Comparison of ENCODE assay signal across 8 mouse cellular contexts in the genomic region with DNA sequence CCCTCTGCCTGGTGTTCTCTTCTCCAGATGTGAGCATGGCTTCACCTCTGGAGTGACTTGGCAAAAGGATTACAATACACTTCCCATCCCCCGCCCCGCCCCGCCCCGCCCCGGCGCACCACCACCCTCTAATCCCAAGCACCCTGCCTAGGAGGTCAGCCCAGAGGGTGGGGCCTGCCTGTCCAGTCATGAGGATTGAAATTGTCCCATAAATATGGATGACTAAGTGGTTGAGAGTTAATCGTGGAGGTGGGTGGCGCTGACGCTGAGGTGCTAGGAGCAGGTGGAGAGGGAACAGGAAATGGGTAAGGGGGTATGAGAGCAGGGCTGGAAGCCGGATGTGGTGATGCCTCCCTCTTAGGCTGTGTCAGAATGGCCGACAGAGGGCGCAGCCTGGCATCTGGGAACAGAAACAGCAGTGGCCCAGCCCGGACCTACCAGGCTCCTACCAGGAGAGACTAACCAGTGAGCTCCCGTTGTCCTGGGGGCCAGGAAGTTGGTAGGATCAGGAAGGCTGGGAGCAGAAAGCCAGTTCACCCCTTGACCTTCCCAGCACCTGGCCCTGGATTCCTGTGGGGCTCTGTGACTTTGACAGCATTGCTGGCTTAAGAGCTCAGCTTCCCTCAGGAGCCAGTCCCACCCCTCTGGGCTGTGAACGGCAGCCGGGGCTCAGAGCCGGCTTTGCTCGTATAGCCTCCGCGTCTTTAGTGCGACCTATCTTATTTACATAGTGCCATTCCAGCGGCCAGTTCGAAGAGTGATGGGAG. TPM values are rescaled to one million over a fixed set of nuclear protein-coding genes. Genes with fewer than 3 reads are reported as not detected.
DNase-seq lines count a peak whose midpoint lies in the region; ATAC-seq and TF ChIP-seq lines count a peak whose summit lies in the region.

No protein-coding gene starts in this region.

- peak overlapping the region; percentile 75 for H3K4me2 ChIP-seq in embryonic facial prominence, embryonic 15.5 days (replicated peaks)
- H3K4me2 ChIP-seq in heart, embryonic 14.5 days (ENCODE audit: low read length): peak overlapping the region; percentile 78
- H3K4me2 ChIP-seq in kidney, postnatal 0 days (ENCODE audit: low read length): peak overlapping the region; percentile 76
- H3K4me2 ChIP-seq in lung, postnatal 0 days (replicated peaks; ENCODE audit: low read depth, low read length): peak overlapping the region; percentile 61

- H3K27me3 ChIP-seq in ES-Bruce4 (ENCODE audit: control insufficient read depth, insufficient read depth, low read length, poor library complexity, severe bottlenecking): no peaks in the 10 kb centered on the region
- H3K27me3 ChIP-seq in embryonic facial prominence, embryonic 15.5 days: no peaks in the 10 kb centered on the region
- no peaks in the 10 kb centered on the region for H3K27me3 ChIP-seq in heart, embryonic 14.5 days (ENCODE audit: control insufficient read depth, insufficient read depth, low read length)
- H3K27me3 ChIP-seq in kidney, postnatal 0 days (ENCODE audit: insufficient read depth, low read length): no peaks in the 10 kb centered on the region
- H3K27me3 ChIP-seq in lung, postnatal 0 days (replicated peaks; ENCODE audit: insufficient read depth, low read length): no peaks in the 10 kb centered on the region

- H3K36me3 ChIP-seq in ES-Bruce4 (ENCODE audit: control insufficient read depth, insufficient read depth, low read length, poor library complexity, severe bottlenecking): no peaks in the 10 kb centered on the region
- H3K36me3 ChIP-seq in embryonic facial prominence, embryonic 15.5 days: no peaks in the 10 kb centered on the region
- H3K36me3 ChIP-seq in heart, embryonic 14.5 days (ENCODE audit: control insufficient read depth, insufficient read depth, low read length): no peaks in the 10 kb centered on the region
- no peaks in the 10 kb centered on the region for H3K36me3 ChIP-seq in kidney, postnatal 0 days (ENCODE audit: insufficient read depth, low read length)
- no peaks in the 10 kb centered on the region for H3K36me3 ChIP-seq in lung, postnatal 0 days (ENCODE audit: insufficient read depth, low read length)

- TF ChIP-seq CTCF in ES-Bruce4 (IDR thresholded peaks at IDR 0.05; ENCODE audit: low read depth, low read length): peak; percentile 84
- peak; percentile 71 for TF ChIP-seq CTCF in bone marrow macrophage, adult 2 months (IDR thresholded peaks at IDR 0.05; ENCODE audit: low read depth, low read length)
- peak; percentile 77 for TF ChIP-seq CTCF in kidney, postnatal 0 days (IDR thresholded peaks at IDR 0.05; ENCODE audit: low read depth)
- TF ChIP-seq CTCF in lung, postnatal 0 days (IDR thresholded peaks at IDR 0.05): peak; percentile 82

- peak overlapping the region; percentile 13 for H3K9ac ChIP-seq in ES-Bruce4 (ENCODE audit: low read depth, poor library complexity, severe bottlenecking)
- peak overlapping the region; percentile 55 for H3K9ac ChIP-seq in embryonic facial prominence, embryonic 15.5 days
- peak overlapping the region; percentile 73 for H3K9ac ChIP-seq in heart, embryonic 14.5 days (ENCODE audit: low read length)
- peak overlapping the region; percentile 61 for H3K9ac ChIP-seq in kidney, postnatal 0 days (ENCODE audit: low read depth, low read length)
- peak overlapping the region; percentile 46 for H3K9ac ChIP-seq in lung, postnatal 0 days (replicated peaks; ENCODE audit: low read depth)

- 5% methylated on average over 23 of the region's 23 CpGs for WGBS in embryonic facial prominence, embryonic 15.5 days
- 4% methylated on average over 23 of the region's 23 CpGs for WGBS in heart, embryonic 14.5 days
- WGBS in kidney, postnatal 0 days: 7% methylated on average over 23 of the region's 23 CpGs
- WGBS in lung, postnatal 0 days: 5% methylated on average over 23 of the region's 23 CpGs

- H3K9me3 ChIP-seq in ES-Bruce4 (replicated peaks; ENCODE audit: control insufficient read depth, insufficient read depth, low read length, poor library complexity, severe bottlenecking): no peaks in the 10 kb centered on the region
- H3K9me3 ChIP-seq in embryonic facial prominence, embryonic 15.5 days (replicated peaks): no peaks in the 10 kb centered on the region
- no peaks in the 10 kb centered on the region for H3K9me3 ChIP-seq in heart, embryonic 14.5 days (ENCODE audit: control insufficient read depth, low read length)
- H3K9me3 ChIP-seq in kidney, postnatal 0 days (replicated peaks; ENCODE audit: low read length): no peaks in the 10 kb centered on the region
- no peaks in the 10 kb centered on the region for H3K9me3 ChIP-seq in lung, postnatal 0 days (ENCODE audit: low read length)

- no peak for TF ChIP-seq POLR2A in ES-Bruce4 (IDR thresholded peaks at IDR 0.05; ENCODE audit: insufficient read depth, low read length)
- no peak for TF ChIP-seq POLR2A in bone marrow macrophage, adult 2 months (IDR thresholded peaks at IDR 0.05; ENCODE audit: borderline replicate concordance, low read depth, low read length)

- peaks cover 2% of the 10 kb centered on the region for H3K4me1 ChIP-seq in ES-Bruce4 (ENCODE audit: control insufficient read depth, insufficient read depth, low read length)
- H3K4me1 ChIP-seq in bone marrow macrophage, adult 2 months (ENCODE audit: control insufficient read depth, insufficient read depth, low read length): peaks cover 2% of the 10 kb centered on the region; the same call in 1 of the 2 replicates
- peaks cover 16% of the 10 kb centered on the region for H3K4me1 ChIP-seq in embryonic facial prominence, embryonic 15.5 days
- H3K4me1 ChIP-seq in heart, embryonic 14.5 days (ENCODE audit: control insufficient read depth in 2 of 2, insufficient read depth in 2 of 2, low read length in 2 of 2): peaks cover 3 to 11% of the 10 kb centered on the region in 2 experiments; a peak in 2 of 4 replicates
- H3K4me1 ChIP-seq in kidney, postnatal 0 days (replicated peaks; ENCODE audit: insufficient read depth, low read length): no peaks in the 10 kb centered on the region
- peaks cover 5% of the 10 kb centered on the region for H3K4me1 ChIP-seq in lung, postnatal 0 days (ENCODE audit: insufficient read depth, low read depth, low read length)

- 0 out of 2 replicates have a peak, but pooled peaks have one; percentile 28 for TF ChIP-seq EP300 in ES-Bruce4 (IDR thresholded peaks at IDR 0.05; ENCODE audit: insufficient read depth, low read depth, low read length)
- TF ChIP-seq EP300 in lung, postnatal 0 days (IDR thresholded peaks at IDR 0.05): no peak

- peak overlapping the region; percentile 73 for H3K4me3 ChIP-seq in ES-Bruce4 (ENCODE audit: low read depth, low read length)
- H3K4me3 ChIP-seq in bone marrow macrophage, adult 2 months (ENCODE audit: insufficient read depth, low read length): peak overlapping the region; percentile 80
- H3K4me3 ChIP-seq in embryonic facial prominence, embryonic 15.5 days (replicated peaks): peak overlapping the region; percentile 58
- peak overlapping the region; percentile 49 to 74 for H3K4me3 ChIP-seq in heart, embryonic 14.5 days (ENCODE audit: control insufficient read depth in 1 of 2, insufficient read depth in 1 of 2, low read depth in 1 of 2, low read length in 2 of 2)
- peak overlapping the region; percentile 43 for H3K4me3 ChIP-seq in kidney, postnatal 0 days (replicated peaks; ENCODE audit: low read depth, low read length)
- H3K4me3 ChIP-seq in lung, postnatal 0 days (ENCODE audit: low read depth, low read length): peak overlapping the region; percentile 42

- H3K27ac ChIP-seq in ES-Bruce4 (ENCODE audit: insufficient read depth, low read length): peak overlapping the region; percentile 62
- H3K27ac ChIP-seq in bone marrow macrophage, adult 2 months (ENCODE audit: insufficient read depth, low read depth, low read length): peak overlapping the region; percentile 39
- H3K27ac ChIP-seq in embryonic facial prominence, embryonic 15.5 days (replicated peaks): peak overlapping the region; percentile 84
- peak overlapping the region; percentile 44 to 83 for H3K27ac ChIP-seq in heart, embryonic 14.5 days (replicated peaks in 1 of 2; ENCODE audit: control insufficient read depth in 1 of 2, insufficient read depth in 1 of 2, low read depth in 2 of 2, low read length in 2 of 2)
- H3K27ac ChIP-seq in kidney, postnatal 0 days: peak overlapping the region; percentile 87
- peak overlapping the region; percentile 82 for H3K27ac ChIP-seq in lung, postnatal 0 days (ENCODE audit: low read length)

- ATAC-seq in embryonic facial prominence, embryonic 15.5 days (ENCODE audit: insufficient number of reproducible peaks, low FRiP score, low TSS enrichment, low read depth): peak; percentile 83
- ATAC-seq in heart, embryonic 14.5 days (ENCODE audit: insufficient number of reproducible peaks, insufficient read depth, low FRiP score, low read depth): peak; percentile 77
- peak; percentile 92 for ATAC-seq in kidney, postnatal 0 days (replicated peaks; ENCODE audit: low FRiP score, low read depth)
- peak; percentile 90 for ATAC-seq in lung, postnatal 0 days

- peak; percentile 85 for DNase-seq in kidney, postnatal 0 days (ENCODE audit: low spot score)
- peak; percentile 94 for DNase-seq in lung, postnatal 0 days (ENCODE audit: low spot score)
- peak; percentile 48 for DNase-seq in retina, adult 2 months (ENCODE audit: low read depth, low spot score)
- DNase-seq in thymus, postnatal 4 days: peak; percentile 92

RNA-seq across cellular contexts. Expression of a gene that starts 12.7 kb away (rescaled TPM):
- 4.3 and 4.9 TPM in 2 replicates for polyA plus RNA-seq in ES-Bruce4 (2011; ENCODE audit: insufficient read depth, insufficient read length, low read depth, missing spikeins)
- polyA plus RNA-seq in bone marrow macrophage, adult 2 months (2012; ENCODE audit: insufficient read depth, insufficient read length, missing spikeins): 2.2 and 2.3 TPM in 2 replicates
- 16.6 and 17.6 TPM in 2 replicates for polyA plus RNA-seq in embryonic facial prominence, embryonic 15.5 days (2015; fragmentation: Nextera tagmentation; extraction: Ambion mirVana)
- 10.8 TPM in 2 replicates for polyA plus RNA-seq in heart, embryonic 14.5 days (2014; fragmentation: Nextera tagmentation; extraction: Ambion mirVana)
- polyA plus RNA-seq in kidney, postnatal 0 days (2015; fragmentation: Nextera tagmentation; extraction: Ambion mirVana): 19.5 and 19.9 TPM in 2 replicates
- 9.1 and 12.4 TPM in 2 replicates for polyA plus RNA-seq in lung, postnatal 0 days (2015; fragmentation: Nextera tagmentation; extraction: Ambion mirVana)

RNA-seq across cellular contexts. Expression of a gene that starts 47.6 kb away (rescaled TPM):
- 31.8 and 34.4 TPM in 2 replicates for polyA plus RNA-seq in ES-Bruce4 (2011; ENCODE audit: insufficient read depth, insufficient read length, low read depth, missing spikeins)
- 26.2 and 33.8 TPM in 2 replicates for polyA plus RNA-seq in bone marrow macrophage, adult 2 months (2012; ENCODE audit: insufficient read depth, insufficient read length, missing spikeins)
- 13.0 and 14.3 TPM in 2 replicates for polyA plus RNA-seq in embryonic facial prominence, embryonic 15.5 days (2015; fragmentation: Nextera tagmentation; extraction: Ambion mirVana)
- 12.3 and 12.6 TPM in 2 replicates for polyA plus RNA-seq in heart, embryonic 14.5 days (2014; fragmentation: Nextera tagmentation; extraction: Ambion mirVana)
- polyA plus RNA-seq in kidney, postnatal 0 days (2015; fragmentation: Nextera tagmentation; extraction: Ambion mirVana): 9.9 and 10.1 TPM in 2 replicates
- polyA plus RNA-seq in lung, postnatal 0 days (2015; fragmentation: Nextera tagmentation; extraction: Ambion mirVana): 6.7 and 9.5 TPM in 2 replicates

Comparison
In these comparisons a context has a peak if more than half of its experiments do, and no peak if none do; other contexts are left out.
1. Peak in every context shown above with its lines: DNase-seq, ATAC-seq, H3K4me3 ChIP-seq and H3K27ac ChIP-seq.
2. H3K9ac ChIP-seq: peak in every context shown above with its lines; median percentile 73 in heart, embryonic 14.5 days; 61 in kidney, postnatal 0 days; 55 in embryonic facial prominence, embryonic 15.5 days; 46 in lung, postnatal 0 days; 13 in ES-Bruce4.